Mouse (Mus musculus): Measurements from ENCODE around the gene Cnst.

Cnst gene

DNA sequence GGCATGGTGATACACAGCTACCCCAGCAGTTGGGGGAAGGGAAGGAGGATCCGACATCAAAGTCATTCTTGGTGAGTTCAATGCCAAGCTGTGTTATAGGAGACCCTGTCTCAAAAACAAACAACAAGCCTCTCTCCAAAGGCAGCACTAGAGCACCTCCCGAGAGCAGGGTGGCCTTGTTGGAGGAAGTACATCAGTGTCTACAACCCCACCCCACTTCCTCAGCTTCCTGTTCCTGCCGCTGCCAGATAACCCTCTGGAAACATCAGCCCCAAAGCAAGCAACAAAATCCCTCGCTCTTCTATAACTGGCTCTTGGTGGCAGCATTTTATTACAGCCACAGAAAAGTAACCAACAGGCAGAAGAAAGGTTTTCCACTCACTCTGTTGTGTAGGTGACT lies 104.1 kb downstream of the Cnst start:
- DNase-seq, result no peak

DNA sequence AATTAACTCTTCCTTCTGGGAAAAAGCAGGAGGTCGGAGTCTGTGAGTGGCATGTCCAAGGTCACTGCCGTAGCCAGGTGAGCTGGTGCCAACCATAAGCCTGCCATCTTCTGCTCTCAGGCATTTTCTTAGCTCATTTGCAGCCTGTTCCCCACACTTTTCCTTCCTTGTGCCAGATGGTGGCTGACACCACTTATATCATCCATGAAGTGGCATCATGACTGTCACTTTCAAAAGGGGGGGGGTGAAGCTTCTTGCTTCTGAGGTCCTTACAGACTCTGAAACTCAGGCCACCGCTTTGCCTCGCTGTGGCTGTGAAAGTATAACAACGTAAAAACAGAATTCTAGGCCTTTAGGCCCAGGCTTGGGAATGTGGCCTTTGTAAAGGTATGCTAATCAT lies 105.1 kb downstream of the Cnst start:
- no peak for DNase-seq

DNA sequence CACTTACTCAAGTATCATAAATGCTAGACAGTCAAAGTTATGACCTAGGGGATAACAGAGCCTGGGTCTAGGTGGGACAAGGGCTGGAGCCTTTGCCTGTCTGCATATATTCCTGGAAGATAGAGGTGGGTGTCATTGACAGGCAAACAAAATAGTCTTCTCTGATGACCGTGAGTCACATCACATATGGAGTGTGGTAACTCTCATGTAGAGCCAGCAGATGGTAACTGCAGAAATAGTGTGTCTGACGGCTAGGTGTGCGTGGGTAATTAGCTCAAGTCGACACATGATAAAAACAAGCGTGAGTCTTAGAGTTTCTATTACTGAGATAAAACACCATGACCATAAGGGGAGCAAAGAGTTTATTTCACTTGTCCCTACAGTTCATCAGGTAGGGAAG lies 116.9 kb downstream of the Cnst start:
- no peak for DNase-seq

DNA sequence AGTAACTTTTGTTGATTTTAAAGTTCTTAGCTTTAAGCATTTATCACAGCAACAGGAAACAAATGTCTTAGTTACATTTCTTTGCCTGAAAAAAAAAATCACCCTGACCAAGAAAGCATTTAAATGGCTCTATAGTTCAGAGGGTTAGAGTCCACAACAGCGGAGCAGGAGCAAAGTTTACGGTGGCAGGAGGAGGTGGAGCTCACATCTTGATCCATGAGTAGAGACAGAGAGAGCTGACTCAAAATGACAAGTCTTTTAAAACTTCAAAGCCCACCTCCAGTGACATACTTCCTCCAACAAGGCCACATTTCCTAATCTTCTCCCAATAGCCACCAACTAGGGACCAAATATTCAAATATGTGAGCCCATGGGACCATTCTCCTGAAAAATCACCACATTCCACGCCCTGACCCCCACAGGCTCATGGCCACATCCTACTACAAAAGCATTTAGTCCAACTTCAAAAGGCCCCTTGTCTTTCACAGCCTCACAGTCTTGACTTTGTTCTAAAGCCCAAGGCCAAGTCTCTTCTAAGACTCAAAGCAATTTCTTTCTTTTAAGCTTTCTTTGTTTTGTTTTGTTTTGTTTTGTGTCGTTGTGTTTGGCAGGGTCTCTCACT lies 118.2 kb downstream of the Cnst start:
- DNase-seq, result no peak

DNA sequence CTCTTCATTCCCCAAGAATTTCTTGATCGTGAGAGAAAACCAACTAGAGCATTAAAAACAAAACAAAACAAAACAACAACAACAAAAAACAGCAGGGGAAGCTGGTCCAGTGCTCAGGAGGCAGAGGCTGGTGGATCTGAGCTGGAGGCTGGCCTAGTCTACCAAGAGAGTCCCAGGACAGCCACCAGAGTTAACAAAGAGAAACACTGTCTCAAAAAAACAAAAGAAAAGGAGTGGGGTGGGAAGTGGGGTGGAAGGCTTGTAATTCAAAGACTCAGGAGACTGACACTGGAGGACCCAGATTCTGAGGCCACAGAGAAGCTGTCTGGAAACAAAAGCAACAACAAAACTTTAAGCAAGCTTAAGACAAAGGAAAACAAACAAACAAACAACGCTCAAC lies 120.8 kb downstream of the Cnst start:
- DNase-seq, result no peak

DNA sequence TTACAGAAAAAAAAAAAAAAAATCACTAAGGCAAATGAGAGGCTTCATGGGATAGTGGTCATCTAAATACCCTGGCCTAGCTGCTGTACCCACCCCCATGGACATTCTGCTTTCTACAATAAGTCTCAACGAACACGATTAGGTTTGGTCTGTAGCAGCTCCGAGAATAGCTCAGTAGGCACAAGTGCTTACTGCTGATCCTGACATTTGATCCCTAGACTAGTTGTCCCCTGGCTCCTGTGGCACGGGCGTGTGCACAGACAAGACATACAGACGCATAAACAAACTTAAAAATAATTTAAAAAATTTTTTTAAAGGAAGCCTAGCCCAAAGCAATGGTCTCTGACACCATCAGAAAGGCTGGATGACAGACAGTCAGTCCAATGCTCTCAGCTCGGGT lies 121.3 kb downstream of the Cnst start:
- no peak for DNase-seq

DNA sequence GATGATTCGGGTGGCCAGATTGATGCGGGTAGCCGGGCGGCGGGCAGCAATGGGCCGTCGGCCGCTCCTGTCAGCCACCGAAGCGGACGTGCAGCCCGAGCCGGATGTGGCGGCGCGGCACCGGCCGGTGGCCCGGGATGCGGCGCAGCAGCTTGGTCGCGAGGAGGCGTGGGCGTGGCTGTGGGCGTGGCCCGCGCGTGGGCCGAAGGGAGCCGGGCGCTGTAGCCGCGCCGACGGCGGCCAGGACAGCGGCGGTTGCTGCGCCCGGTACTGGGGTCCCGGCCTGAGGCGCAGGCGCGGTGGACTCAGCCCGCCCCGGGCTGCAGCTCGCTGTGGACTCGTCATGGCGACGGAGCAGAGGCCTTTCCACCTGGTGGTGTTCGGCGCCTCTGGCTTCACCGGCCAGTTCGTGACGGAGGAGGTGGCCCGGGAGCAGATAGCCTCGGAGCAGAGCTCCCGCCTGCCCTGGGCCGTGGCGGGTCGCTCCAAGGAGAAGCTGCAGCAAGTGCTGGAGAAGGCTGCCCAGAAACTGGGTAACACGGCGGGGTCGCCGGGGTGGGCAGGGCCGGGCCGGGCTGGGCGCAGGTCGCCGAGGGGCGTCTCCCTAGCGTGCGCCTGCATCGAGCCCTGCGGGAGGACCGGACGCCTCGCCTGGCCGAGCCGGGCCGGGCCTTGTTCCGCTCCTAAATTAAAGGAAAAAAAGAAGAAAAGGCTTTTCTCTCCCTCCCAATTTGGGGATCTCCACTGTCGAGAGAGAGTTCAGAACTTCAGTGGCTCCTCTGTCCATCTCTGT lies 122.0 kb downstream of the Cnst start, which contains the start of gene Sccpdh:
TSS of gene Sccpdh (plus strand) at position 198 of the 793 bp plus-strand sequence.
- peak; percentile 86 for DNase-seq

DNA sequence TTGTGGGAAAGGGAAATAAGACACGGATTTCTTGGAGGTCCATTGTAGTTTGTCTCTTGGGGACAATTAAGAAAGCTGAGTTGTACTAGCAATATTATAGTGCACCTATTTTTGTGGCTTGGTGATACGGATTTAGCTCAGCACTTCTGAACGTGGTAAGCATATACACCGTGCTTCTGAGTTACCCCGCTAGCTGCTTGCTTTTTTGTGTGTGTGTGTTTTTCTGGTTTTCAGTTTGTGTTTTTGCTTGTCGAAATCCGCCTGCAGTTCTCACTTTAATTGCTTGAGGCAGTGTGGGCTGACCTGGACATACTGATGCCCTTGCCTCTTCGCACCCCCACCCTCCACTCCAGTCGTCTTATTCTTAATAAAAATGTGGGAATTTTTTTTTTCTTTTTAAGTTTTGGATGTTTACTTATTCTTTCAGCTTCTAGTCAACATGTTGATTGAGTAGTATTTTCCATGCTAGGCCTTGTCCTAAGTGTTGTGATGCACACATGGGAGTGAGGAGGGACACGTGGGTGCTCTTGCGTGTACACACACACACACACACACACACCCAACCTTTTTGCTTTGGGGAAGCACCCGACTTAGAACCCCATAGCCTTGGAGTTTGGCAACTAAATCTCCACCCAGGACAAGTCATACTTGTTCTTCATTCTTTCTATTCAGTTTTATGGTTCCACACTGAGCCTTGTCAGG lies 122.8 kb downstream of the Cnst start:
- DNase-seq, result no peak

DNA sequence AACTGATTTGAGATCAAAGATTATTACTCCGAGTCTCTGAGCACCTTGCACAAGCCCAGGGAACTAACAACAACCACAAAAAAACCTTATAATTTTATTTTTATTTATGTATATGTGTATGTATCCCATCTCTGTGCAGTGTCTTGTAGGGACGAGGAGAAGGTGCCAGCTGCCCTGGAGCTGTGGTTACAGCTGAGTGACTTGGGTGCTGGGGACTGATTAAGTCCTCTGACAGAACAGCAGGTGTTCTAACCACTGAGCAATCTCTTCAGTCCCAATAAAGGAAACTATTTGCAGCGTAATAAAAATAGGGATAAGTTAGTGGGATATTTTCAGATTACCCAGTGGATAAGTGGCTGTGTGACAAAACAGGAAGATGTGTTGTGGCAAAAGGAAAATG lies 128.2 kb downstream of the Cnst start:
- no peak for DNase-seq

DNA sequence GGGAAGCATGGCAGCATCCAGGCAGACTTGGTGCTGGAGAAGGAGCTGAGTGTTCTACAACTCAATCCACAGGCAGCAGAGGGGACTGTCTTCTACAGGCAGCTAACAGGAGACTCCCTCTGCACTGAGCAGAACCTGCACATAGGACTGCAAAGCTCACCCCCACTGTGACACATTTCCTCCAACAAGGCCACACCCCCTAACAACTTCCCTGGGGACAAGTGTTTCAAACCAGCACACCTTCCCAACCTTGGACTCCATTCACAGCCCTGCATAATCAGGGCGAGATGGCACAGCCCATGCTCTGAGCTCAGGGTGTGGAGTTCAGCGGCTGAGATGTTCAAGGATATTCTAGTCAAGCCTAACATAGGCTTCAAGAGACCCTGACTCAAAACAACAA lies 130.9 kb downstream of the Cnst start:
- DNase-seq, result no peak
